Mouse (Mus musculus) megakaryocyte, embryonic 14.5 days (primary cell): ENCODE measurements around the gene Dis3l2.

Source experiments
- FLI1 ChIP-seq: IDR thresholded peaks from 2 replicates; pipeline ENCODE4 v1.6.1; 2012; ENCODE audit warnings: low read length, inconsistent platforms, mixed read lengths
- GATA1 ChIP-seq: IDR thresholded peaks from 3 replicates; pipeline ENCODE4 v1.6.1; 2012; ENCODE audit warnings: mixed read lengths, low read length, inconsistent platforms, borderline replicate concordance

DNA sequence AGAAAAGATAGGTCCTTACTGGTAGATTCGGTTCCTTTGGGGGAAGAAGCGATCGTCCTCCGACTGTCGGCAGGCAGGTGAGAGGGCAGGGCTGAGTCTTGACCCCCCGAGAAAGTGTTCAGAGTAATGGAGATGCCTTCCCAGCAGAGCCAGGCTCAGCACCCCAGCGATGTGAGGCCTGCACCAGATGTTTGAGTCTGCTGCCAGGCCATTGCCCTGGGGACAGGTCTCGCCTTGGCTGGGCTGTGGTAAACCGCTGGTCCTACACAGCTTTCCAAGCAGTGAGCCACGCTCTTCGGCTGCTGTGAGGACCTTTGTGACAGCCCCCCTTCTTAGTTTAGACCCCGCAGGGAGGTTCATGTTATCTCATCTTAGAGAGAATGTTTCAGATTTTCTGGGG lies 28.5 kb upstream of the Dis3l2 start:
- TF ChIP-seq GATA1, result no peak
- TF ChIP-seq FLI1, result no peak
